Mouse (Mus musculus) adrenal gland, postnatal 36 days (tissue): ENCODE data around the gene Plxnb1. TPM values are rescaled to one million over a fixed set of nuclear protein-coding genes. Genes with fewer than 3 reads are reported as not detected.

Experiments used
- DNase-seq, 2 experiments: peaks; one replicate each; pipeline ENCODE4 v3.0.0; 2021; ENCODE audit warnings: mixed read lengths in 1 of 2
- total RNA-seq, 2 experiments: library from RNA; stranded (reverse); gene quantifications; 2 replicates each; pipeline ENCODE4 v1.2.3; 2021

Gene Plxnb1
- total RNA-seq, 2 experiments from 2014 or later = 82.7 to 123 TPM

DNA sequence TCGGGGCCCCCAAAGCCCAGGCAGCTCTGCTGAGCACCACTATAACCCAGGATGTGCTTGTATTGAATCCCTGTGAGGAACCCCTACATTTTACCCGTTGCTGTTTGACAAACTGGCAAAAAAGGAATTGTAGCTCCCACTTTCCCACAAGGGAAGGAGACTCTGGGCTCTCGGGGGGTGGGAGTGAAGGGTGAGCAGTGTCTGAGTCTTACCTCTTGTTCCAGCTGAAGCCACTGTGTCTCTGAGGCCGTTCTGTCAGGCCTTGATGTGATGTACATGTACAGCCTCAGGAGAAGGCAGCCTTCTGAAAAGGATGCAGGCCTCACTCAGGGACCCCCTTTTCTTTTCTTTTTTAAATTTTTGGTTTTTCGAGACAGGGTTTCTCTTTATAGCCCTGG is 34.3 kb upstream of the Plxnb1 start:
- no peak for DNase-seq

DNA sequence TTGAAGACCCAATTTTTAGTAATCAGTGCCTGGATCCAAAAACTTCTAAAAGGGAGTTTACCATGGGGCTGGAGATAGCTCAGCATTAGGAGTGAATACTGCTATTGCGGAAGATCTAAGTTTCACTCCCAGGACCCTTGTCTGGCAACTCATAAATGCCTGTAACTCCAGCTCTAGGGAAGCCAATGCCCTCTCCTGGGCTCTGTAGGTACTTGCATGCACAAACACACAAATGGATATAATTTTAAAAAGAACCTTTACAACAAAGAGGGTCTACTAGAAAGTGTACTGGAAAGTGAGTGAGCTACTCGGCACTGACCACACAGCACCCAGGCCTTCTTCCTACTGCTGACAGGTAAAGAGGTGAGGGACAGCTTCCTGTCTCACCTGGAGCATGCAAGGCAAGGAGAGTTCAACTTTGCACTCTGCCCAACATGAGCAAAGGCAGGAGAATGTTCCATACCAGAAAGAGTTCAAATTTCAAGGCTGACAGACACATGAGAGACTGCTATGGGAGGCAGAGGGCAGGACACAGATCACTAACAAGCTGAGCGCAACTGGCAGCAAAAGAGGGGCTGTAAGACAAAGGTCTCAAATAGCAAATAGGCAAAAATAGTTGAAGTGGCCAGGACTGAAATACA is 27.0 kb upstream of the Plxnb1 start:
- no peak for DNase-seq

DNA sequence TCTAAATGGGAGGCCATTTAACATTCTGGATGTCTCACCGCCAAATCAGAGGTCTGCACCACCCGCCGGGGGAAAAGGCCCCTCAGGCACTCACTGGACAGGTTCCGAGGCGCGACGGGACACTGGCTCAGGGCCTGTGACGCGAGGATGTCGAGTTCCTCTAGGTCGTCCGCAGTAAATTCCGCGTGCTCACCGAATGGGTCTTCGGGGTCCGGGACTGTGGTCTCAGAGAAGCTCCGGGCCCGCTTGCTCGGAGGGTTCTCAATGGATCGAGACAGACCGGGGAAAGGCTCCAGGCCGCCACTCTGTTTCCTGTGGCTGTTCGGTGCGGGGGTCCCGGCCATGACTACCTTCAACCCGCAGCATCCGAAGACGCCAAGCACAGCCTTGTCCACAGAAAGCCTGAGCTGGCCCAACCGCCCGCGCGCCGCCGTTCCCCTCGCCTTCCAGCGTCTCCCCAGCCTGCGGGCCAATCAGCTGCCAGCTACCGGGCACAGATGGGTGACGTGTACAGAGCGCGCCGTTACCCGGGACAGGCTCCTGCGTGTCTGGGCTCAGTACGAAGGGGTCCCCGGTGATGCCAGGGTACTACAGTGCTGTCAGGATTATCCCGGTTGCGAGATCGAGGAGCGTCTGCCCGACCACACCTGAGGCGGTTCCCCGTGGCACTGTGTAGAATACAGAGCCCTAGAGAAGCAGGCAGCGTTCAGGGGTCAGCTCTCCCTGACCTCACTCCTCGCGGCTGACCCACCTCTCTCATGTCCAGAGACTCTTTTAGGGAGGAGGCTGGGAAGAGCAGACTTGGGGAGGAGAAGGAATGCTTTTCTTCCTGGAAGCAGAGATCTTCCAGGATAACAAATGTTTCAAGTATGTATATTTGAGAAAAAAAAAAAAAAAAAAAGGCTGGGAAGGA is 21.3 kb upstream of the Plxnb1 start, which contains the start of gene Atrip:
Gene Atrip (minus strand): TSS at position 464 of the 913 bp plus-strand sequence.
- DNase-seq = peak; percentile 97

DNA sequence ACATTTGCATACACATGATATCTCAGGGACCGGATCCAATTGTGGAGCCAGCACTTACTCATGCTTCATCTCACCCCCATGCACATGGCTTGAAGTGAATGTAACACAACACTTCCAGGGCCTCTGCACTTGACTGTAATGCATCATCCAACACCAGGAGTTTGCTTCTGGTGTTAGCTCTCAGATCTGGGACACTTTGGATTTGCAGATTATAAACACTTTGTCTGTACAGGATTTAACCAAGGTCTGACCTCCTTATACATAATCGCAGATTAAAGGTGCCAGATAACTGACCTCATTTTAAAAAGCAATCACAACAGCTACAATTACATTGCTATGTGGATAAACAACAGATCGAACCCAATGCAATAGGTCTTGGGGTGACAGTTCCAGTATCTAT is 14.7 kb upstream of the Plxnb1 start:
- DNase-seq = no peak

DNA sequence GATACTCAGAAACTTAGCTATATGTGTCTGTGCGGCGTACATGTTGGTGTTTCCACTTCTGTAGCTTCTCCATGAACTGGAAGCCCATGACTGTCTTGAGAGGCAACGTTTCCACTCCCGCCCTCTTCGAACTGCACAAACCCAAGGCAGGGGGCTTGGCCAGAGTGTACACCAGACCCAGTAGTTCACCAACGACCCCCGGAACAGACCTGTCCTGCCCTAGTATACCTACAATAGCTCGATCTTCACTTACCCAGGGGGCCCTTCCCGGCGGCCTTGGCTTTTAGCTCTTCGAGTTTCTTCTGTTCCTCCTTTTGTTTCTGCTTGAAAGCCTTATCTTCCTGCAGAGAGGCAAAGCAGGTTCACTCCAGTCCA is 13.5 kb upstream of the Plxnb1 start:
- no peak for DNase-seq

DNA sequence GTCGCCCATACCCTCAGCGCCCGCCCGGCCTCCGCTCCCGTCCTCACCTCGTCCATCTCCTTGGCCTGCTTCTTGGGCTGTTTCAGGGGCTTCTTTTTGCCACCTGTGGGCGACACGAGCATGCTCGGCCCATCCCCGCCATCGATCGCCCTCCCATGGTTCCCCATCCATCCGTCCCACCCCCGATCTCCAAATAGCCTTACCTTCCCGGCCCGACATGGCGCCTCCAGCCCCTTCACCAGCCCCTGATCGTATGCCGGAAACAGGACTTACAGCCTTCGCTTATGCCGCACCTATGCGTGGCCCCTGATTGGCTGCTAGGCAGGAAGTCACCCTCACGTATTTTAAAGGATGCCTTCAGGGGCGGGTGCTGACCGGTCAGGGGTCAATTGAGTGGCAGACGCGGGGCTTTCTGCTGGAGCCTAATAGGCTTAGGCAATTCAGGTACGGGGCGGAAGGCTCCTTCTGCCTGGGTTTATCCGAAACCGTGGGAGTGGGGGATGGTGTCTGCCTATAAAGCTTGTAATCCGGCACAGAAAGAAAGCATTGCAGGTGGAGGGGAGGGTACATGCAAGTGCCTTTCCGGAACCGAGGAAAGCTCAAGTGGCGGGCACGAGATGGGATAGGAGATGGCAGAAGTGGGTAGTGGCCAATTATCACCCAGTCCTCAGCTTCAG is 12.9 kb upstream of the Plxnb1 start, which contains the start of the genes Ccdc51 and Tma7:
Gene Ccdc51 (plus strand): TSS at position 370 of the 677 bp plus-strand sequence.
Gene Tma7 (minus strand): TSS at position 464 of the 677 bp plus-strand sequence.
- DNase-seq = peak; percentile 91

DNA sequence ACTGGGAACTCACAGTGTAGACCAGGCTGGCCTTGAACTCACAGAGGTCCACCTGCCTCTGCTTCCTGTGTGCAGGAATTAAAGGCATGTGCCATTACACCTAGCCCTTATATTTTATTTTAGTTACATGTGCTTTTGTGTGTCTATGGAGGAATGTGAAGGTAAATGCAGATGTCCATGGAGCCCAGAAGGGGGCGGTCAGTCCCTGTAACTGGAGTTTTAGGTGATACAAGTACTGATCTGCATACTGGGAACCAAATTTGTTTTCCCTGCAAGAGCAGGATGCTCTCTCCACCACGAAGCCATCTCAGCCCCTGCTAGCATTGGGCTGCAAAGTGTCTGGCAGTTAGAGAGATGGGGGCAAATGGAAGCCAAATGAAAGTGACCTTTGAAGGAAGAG is 10.3 kb upstream of the Plxnb1 start:
- no peak for DNase-seq

DNA sequence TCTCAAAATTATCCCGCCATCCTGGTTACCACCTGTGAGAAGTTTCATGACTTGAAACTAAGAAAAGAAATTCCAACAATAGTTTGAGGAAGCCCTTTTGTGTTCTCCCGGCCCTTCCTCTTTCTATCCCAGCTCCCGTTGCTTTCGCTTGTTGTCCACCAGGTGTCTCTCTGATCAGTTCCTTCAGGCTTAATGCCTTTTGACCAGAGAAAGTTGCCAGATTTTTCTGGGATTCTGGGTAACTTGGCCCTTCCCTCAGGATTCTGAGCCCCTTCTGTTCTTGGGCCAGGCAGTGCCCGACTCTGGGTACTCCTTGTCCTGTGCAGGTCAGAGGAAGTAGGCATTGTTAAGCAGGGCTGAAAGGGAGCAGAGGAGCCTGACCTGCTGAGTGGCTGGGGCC is 7.2 kb upstream of the Plxnb1 start:
- peak; percentile 51 to 62 for DNase-seq

DNA sequence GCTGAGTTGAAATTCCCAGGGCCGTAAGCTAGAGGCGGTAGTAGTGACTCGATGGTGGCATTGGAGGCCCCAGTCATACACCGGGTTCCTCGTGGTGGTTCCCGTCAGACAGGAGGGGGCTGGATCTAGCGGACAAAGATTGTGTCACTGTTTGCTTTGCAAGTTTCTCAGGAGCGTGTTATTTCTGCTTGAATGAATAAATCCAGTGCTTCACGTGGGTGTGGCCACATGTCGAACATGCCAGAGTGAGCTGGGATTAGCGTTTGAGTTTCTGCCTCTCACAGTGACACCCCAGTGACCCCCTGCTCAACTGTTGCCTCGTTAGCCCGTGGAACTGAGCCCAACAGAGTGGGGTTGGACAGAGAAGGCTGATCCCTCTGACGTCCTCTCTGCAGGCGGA is 4.7 kb upstream of the Plxnb1 start:
- DNase-seq = no peak

DNA sequence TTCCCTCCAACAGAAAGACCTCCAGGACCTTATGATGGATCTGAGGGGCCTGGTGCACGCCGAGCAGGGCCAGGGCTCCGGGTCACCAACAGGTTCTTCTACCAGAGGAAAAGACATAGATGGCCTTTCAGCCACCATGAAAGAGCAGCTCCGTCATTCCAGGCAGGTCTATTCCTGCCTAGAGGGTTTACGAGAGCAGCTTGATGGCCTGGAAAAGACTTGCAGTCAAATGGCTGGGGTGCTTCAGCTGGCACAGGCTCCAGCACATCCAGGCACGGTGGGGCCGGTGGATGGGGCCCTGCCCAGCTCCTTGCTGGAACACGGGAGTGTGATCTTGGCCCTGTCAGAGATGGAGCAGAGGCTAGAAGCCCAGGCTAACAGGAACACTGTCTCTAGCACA is 3.4 kb upstream of the Plxnb1 start:
- DNase-seq = no peak

DNA sequence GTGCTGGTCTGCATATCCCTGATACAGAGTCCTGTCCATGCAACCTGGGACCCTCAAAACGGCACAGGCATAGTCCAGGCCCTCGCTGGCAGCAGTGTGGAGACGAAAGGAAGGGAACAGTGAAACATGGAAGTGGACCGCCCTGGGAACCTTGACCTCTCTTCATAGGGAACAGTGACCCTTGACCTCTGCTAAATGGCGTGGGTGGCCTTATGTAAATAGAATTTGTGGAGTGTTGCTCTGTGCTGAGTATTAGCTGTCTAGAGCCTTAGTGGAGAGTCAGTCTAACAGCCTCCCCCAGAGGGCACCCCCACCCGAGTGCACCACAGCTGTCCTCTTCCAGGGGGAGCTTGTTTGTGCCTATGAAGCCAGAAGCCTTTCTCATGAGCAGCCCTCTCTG is 2.4 kb upstream of the Plxnb1 start:
- DNase-seq = no peak

DNA sequence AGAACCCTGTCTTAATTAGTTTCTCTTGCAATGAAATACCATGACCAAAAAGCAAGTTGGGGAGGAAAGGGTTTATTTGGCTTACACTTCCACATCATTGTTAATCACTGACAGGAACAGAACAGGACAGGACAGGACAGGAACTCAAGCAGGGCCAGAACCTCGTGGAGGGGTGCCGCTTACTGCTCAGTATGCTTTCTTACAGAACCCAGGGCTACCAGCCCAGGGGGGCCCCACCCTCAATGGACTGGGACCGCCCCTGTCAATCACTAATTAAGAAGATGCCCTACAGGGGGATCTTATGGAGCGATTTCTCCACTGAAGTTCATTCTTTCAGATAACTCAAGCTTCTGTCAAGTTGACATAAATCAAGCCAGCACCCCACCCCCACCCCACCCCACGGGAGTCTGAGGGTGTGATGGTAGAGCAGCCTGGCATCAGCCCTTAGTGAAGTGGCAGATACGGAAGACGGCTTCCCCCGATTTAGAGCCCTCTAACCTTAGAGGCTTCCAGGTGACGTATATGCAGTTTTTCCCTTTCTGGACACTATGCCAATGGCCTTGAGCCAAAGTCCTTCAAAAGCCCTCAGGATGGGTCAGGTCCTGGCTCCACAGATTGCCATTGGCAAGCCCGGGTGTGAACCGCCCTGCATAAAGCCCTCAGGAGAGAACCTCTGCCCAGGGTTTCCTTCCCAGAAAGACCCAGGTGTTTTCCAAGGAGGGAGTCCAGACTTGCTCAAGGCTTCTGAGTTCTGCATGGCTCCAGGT is 1.2 kb upstream of the Plxnb1 start:
- DNase-seq = peak; percentile 60 to 62

DNA sequence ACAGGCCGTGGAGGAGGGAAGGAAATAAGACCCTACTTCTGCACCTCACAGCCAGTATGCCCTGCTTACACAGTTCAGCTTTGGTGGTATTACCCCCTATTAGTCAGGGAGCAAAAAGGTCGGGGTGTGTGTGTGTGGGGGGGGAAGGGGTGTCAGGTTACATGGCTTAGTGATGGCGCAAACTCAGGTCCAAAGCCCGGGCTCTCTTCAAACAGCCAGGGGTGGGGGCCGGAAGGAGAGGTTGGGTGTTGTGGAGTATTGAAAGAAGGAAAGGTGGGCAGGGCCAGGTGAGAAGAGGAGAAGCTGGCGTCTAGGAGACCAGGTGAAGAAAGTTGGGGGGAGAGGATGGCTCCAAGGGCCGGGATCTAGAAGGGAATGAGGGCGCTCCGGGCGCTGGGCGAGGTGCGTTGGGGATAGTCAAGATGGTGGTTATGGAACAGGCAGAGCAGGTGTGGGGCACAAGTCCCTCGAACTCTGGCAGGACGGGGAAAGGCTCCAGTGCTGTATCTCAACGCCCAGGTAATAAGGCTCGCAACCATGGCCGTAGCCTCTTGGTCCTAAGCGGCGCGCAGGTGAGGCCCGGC is 544 bp upstream of the Plxnb1 start:
- peak in 1 of 2 experiments; percentile 60 for DNase-seq

DNA sequence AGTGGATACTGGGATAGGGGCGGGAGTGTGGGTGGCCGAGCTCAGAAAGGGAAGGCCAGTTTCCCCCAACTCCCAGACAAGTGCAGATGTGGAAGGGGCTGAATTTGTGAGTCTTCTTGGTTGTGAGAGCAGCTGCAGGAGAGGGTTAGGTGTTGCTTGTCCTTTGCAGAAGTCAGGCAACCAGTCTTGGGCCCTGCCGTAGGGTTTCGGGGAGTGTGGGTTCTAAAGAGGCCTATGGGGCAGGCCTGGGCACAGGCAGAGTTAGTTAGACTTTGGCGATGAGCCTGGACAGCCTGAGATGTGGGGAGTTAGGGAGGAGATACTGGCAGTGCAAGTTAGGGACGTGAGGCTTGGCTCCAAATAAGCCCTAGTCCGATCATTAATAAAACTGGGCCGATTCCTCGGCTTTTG is 1.1 kb downstream of the Plxnb1 start:
- peak in 1 of 2 experiments; percentile 46 for DNase-seq

DNA sequence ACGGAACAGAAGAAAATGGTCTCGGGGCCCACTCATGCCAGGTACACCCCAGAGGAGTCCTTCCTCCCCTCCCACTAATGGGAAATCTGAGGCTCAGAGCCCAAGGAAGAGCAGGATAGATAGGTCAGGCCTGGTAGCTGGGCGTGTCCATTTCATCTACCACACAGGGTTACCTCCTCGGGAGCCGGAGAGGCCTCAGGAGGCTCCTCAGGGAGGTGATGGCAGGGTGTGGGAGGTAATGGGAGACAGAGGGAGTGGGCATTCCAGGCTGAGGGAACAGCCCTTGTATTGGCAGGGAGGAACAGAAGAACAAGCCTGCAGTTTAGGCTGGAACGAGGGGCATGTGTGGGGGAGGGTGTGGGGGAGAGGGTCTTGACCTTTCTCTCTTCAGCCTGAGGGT is 1.7 kb downstream of the Plxnb1 start:
- peak in 1 of 2 experiments; percentile 51 for DNase-seq

DNA sequence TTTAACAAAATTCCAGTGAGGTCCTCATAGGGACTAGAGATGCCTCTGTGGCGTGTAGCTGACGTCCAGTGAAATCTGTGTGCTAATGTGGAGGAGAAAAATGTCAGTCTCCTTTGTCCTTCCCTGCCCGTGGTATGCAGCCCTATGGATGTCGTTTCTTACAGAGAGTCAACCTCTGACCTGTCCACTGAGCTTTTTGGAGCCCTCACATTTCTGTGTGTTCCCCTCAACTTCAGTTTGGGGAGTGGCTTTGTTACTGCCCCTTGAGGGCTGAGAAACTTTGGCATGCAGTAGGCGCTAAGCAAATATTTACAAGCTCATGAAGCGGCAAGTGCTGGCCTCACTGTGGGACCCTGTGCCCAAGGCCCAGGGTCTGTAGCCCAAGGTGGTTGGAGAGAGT is 2.1 kb downstream of the Plxnb1 start:
- no peak for DNase-seq

DNA sequence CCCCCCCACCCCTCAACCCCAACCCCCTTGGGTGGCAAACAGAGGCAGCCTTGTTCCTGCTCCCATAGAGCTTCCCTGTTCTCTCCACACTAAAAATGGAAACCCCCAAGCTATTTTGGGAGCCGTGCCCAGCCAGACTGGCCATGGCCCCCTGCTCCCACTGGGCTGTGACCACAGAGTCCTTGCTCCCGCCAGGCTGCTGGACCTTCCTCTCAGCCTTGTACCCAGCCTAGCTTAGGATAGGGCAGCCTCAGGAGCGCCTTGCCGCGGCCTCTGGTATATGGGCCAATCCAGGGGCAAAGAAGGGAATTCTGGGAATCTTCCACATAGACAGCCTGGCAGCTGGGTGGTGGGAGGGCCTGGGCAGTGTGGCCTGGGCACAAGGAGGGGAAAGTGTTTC is 2.6 kb downstream of the Plxnb1 start:
- peak; percentile 78 to 86 for DNase-seq

DNA sequence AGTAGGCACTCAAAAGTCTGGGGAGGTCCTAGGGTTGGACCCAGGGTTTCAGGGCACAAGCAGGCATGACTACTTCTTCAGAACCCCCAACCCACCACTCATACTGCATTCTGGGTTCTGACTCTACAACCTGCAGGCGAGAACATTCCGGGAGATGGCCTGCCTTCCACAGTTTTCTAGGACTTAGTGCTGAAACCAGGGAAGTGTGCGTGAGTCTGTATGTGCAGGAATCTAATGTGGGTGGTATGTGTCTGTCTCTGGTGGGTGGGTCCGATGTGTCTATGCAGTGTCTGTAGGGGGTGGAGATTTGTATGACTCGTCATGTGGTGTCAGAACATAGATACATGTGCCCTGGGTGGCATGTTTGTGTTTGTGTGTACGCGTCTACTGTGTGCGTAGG is 3.2 kb downstream of the Plxnb1 start:
- DNase-seq = no peak

DNA sequence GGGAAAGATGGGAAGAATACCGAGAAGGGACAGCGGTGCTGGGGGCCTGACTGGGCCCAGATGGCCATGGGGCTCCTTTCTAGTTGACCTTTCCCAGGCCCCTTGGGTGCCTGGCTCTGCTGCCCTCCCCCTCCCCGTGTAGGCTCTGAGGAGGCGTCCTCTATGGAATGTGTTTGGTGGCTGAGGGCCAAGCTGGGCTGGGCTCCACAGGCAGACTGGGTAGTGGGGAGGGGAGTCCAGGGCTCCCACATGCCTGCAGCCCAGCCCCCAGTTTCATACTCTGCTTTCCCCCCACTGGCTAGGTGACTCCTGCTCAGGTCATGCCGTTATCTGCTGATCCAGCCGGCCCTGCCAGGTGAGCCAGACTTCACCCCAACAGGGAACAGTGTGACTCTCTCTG is 3.8 kb downstream of the Plxnb1 start:
- DNase-seq = peak; percentile 85 to 86

DNA sequence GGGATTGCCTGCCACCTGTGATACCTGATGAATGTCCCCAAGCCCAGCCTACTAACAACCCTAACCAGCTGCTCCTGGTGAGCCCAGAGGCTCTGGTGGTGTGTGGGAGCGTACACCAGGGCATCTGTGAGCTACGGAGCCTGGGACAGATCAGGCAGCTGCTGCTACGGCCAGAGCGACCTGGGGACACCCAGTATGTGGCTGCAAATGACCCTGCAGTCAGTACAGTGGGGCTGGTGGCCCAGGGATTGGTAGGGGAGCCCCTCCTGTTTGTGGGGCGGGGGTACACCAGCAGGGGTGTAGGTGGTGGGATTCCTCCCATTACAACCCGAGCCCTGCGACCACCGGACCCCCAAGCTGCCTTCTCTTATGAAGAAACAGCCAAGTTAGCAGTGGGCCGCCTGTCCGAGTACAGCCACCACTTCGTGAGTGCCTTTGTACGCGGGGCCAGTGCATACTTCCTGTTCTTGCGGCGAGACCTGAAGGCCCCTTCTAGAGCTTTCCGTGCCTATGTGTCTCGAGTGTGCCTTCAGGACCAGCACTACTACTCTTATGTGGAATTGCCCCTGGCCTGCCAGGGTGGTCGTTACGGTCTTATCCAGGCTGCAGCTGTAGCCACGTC is 5.2 kb downstream of the Plxnb1 start:
- no peak for DNase-seq

DNA sequence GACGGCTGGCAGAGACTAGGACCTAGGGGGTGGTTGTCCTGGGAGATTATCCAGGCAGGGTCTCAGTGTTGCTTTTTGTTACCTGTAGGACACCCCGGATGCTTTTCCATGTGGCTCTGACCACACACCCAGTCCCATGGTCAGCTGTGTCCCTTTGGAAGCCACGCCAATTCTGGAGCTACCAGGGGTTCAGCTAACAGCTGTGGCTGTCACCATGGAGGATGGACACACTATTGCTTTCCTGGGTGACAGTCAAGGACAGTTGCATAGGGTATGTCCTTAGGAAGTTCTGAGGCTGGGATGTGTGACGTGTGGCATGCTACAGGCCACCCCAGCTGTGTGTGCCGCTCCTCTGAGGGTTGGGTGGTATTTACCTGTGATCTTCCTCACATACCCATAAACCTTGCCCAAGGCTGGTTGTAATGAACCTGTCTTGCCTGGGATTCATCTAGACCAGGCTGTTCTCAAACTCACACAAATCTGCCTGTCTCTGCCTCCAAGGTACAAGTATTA is 6.8 kb downstream of the Plxnb1 start:
- peak in 1 of 2 experiments; percentile 57 for DNase-seq
